7 mouse cellular contexts compared by ENCODE assay signal in genomic region chr7:43495343-43496021, GRCm38 (mm10). TPM values are rescaled to one million over a fixed set of nuclear protein-coding genes. Genes with fewer than 3 reads are reported as not detected.
DNase-seq lines count a peak whose midpoint lies in the region; ATAC-seq and TF ChIP-seq lines count a peak whose summit lies in the region.

No protein-coding gene starts in this region.

- H3K36me3 ChIP-seq in midbrain, embryonic 10.5 days = no peaks in the 10 kb centered on the region
- no peaks in the 10 kb centered on the region for H3K36me3 ChIP-seq in stomach, postnatal 0 days (ENCODE audit: control insufficient read depth, insufficient read depth, low read length)

- TF ChIP-seq CTCF in stomach, postnatal 0 days (IDR thresholded peaks at IDR 0.05; ENCODE audit: low read depth) = peak; percentile 76

- H3K27me3 ChIP-seq in midbrain, embryonic 10.5 days (ENCODE audit: low read depth, poor library complexity, severe bottlenecking) = 0 out of 2 replicates have a peak, but pooled peaks cover 7% of the 10 kb centered on the region
- H3K27me3 ChIP-seq in stomach, postnatal 0 days (ENCODE audit: control insufficient read depth, insufficient read depth, low read length) = no peaks in the 10 kb centered on the region

- 0 out of 2 replicates have a peak overlapping the region, but pooled peaks have one; percentile 5 for H3K4me3 ChIP-seq in midbrain, embryonic 10.5 days
- no peak overlapping the region for H3K4me3 ChIP-seq in stomach, postnatal 0 days (ENCODE audit: low read depth, low read length)

- H3K9me3 ChIP-seq in midbrain, embryonic 10.5 days (replicated peaks) = no peaks in the 10 kb centered on the region
- no peaks in the 10 kb centered on the region for H3K9me3 ChIP-seq in stomach, postnatal 0 days (ENCODE audit: control insufficient read depth, low read length)

- TF ChIP-seq EP300 in stomach, postnatal 0 days (optimal IDR thresholded peaks at IDR 0.05) = no peak

- H3K4me2 ChIP-seq in stomach, postnatal 0 days (replicated peaks; ENCODE audit: low read depth) = no peak overlapping the region

- H3K27ac ChIP-seq in midbrain, embryonic 10.5 days (replicated peaks) = no peak overlapping the region
- no peak overlapping the region for H3K27ac ChIP-seq in stomach, postnatal 0 days (replicated peaks)

- peak; percentile 99 for ATAC-seq in frontal cortex, adult (ENCODE audit: low TSS enrichment)
- no peak for ATAC-seq in stomach, postnatal 0 days (ENCODE audit: low FRiP score, low TSS enrichment)

- H3K4me1 ChIP-seq in midbrain, embryonic 10.5 days = peaks cover 10% of the 10 kb centered on the region
- H3K4me1 ChIP-seq in stomach, postnatal 0 days (replicated peaks; ENCODE audit: control insufficient read depth, insufficient read depth) = no peaks in the 10 kb centered on the region

- H3K9ac ChIP-seq in stomach, postnatal 0 days (ENCODE audit: low read length) = no peak overlapping the region

- WGBS in midbrain, embryonic 10.5 days = 17% methylated on average over 21 of the region's 21 CpGs
- WGBS in stomach, postnatal 0 days = 16% methylated on average over 21 of the region's 21 CpGs

- peak; percentile 74 for DNase-seq in A20 (ENCODE audit: low read depth, low spot score)
- DNase-seq in CD4-positive, CD25-positive, alpha-beta regulatory T cell, adult 2 months (ENCODE audit: low read depth, low spot score) = peak; percentile 67
- DNase-seq in cerebellum, adult 18-20 months = peak; percentile 78 to 87
- DNase-seq in kidney, postnatal 36 days = peak; percentile 45 to 78
- DNase-seq in midbrain, embryonic 10.5 days (ENCODE audit: low spot score) = peak; percentile 59
- peak; percentile 34 for DNase-seq in stomach, postnatal 0 days (ENCODE audit: low spot score)

RNA-seq across cellular contexts. Expression of gene Iglon5, which starts 5.6 kb away (rescaled TPM):
- 0.70 and 2.0 TPM in 2 replicates for polyA plus RNA-seq in midbrain, embryonic 10.5 days (2016; fragmentation: Nextera tagmentation; extraction: Ambion mirVana)
- 0.34 and 0.35 TPM in 2 replicates for polyA plus RNA-seq in stomach, postnatal 0 days (2015; fragmentation: Nextera tagmentation; extraction: Ambion mirVana)

RNA-seq across cellular contexts. Expression of gene 4931406B18Rik, which starts 10.3 kb away (rescaled TPM):
- polyA plus RNA-seq in midbrain, embryonic 10.5 days (2016; fragmentation: Nextera tagmentation; extraction: Ambion mirVana) = not detected in 2 replicates
- polyA plus RNA-seq in stomach, postnatal 0 days (2015; fragmentation: Nextera tagmentation; extraction: Ambion mirVana) = 0.02 TPM in 1 of 2 replicates, not detected in the other

RNA-seq across cellular contexts. Expression of gene Vsig10l, which starts 32.5 kb away (rescaled TPM):
- 2.2 and 3.6 TPM in 2 replicates for polyA plus RNA-seq in midbrain, embryonic 10.5 days (2016; fragmentation: Nextera tagmentation; extraction: Ambion mirVana)
- 36.1 and 40.5 TPM in 2 replicates for polyA plus RNA-seq in stomach, postnatal 0 days (2015; fragmentation: Nextera tagmentation; extraction: Ambion mirVana)

RNA-seq across cellular contexts. Expression of gene Cd33, which starts 48.7 kb away (rescaled TPM):
- polyA plus RNA-seq in midbrain, embryonic 10.5 days (2016; fragmentation: Nextera tagmentation; extraction: Ambion mirVana) = 0.83 and 1.0 TPM in 2 replicates
- 2.0 and 2.1 TPM in 2 replicates for polyA plus RNA-seq in stomach, postnatal 0 days (2015; fragmentation: Nextera tagmentation; extraction: Ambion mirVana)

RNA-seq across cellular contexts. Expression of gene Gm45233, which starts 51.6 kb away (rescaled TPM):
- polyA plus RNA-seq in midbrain, embryonic 10.5 days (2016; fragmentation: Nextera tagmentation; extraction: Ambion mirVana) = not detected in 2 replicates
- polyA plus RNA-seq in stomach, postnatal 0 days (2015; fragmentation: Nextera tagmentation; extraction: Ambion mirVana) = 0.34 and 0.46 TPM in 2 replicates
